29 mouse cellular contexts compared by ENCODE assay signal in the genomic region with DNA sequence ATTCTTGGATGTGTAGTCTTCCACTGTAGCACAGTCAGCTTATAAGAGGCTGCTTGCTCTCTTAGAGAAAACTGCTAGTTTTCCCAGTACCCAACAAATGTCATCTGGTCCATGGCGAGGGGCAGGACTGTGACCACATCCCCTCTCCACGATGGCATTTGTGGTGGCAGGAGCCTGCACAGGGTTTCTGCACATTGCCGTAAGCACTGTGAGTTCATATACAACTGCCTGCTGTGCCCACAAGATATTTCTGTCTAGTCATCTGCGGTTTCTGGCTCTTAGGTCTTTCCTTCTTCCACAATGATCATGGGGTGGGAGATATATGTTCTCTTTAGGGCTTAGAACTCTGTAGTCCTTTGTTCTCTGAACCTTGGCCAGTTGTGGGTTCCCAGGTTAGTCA. TPM values are rescaled to one million over a fixed set of nuclear protein-coding genes. Genes with fewer than 3 reads are reported as not detected.
"Had no signal": no experiment of that assay in that cellular context is flagged by ENCODE, and none has a peak within 500 bp of the region (broad histone marks: within the 10 kb centered on the region; RNA-seq: fewer than 3 reads in every experiment).

No protein-coding gene starts in this region.

- H3K9ac ChIP-seq: intestine, embryonic 15.5 days; limb, embryonic 13.5 days; liver, embryonic 12.5 days; liver, embryonic 15.5 days; lung, embryonic 15.5 days; midbrain, embryonic 12.5 days; midbrain, embryonic 15.5 days; neural tube, embryonic 13.5 days; stomach, embryonic 15.5 days had no signal

- DNase-seq: kidney, adult 11 months; kidney, adult 8-10 months; kidney, postnatal 14 days; kidney, postnatal 4 days; liver; lung, adult 18-20 months; lung, postnatal 10 days; lung, postnatal 36 days; right cerebral cortex, adult 18-20 months; right cerebral cortex, postnatal 14 days; right cerebral cortex, postnatal 4 days; thymus, postnatal 36 days had no signal

- H3K4me2 ChIP-seq: intestine, embryonic 15.5 days; limb, embryonic 13.5 days; liver, embryonic 12.5 days; liver, embryonic 15.5 days; lung, embryonic 15.5 days; midbrain, embryonic 12.5 days; midbrain, embryonic 15.5 days; neural tube, embryonic 13.5 days; stomach, embryonic 15.5 days had no signal

- H3K27ac ChIP-seq: intestine, embryonic 15.5 days; limb, embryonic 10.5 days; limb, embryonic 13.5 days; liver, embryonic 12.5 days; liver, embryonic 15.5 days; lung, embryonic 15.5 days; midbrain, embryonic 12.5 days; midbrain, embryonic 15.5 days; neural tube, embryonic 13.5 days; stomach, embryonic 15.5 days had no signal

- H3K27me3 ChIP-seq: intestine, embryonic 15.5 days; limb, embryonic 13.5 days; liver, embryonic 12.5 days; liver, embryonic 15.5 days; lung, embryonic 15.5 days; midbrain, embryonic 12.5 days; midbrain, embryonic 15.5 days; neural tube, embryonic 13.5 days; stomach, embryonic 15.5 days had no signal

- H3K4me1 ChIP-seq: intestine, embryonic 15.5 days; liver, embryonic 12.5 days; liver, embryonic 15.5 days; lung, embryonic 15.5 days; midbrain, embryonic 12.5 days; midbrain, embryonic 15.5 days; neural tube, embryonic 13.5 days; stomach, embryonic 15.5 days had no signal

- H3K9me3 ChIP-seq: intestine, embryonic 15.5 days; limb, embryonic 10.5 days; limb, embryonic 13.5 days; liver, embryonic 12.5 days; liver, embryonic 15.5 days; lung, embryonic 15.5 days; midbrain, embryonic 12.5 days; midbrain, embryonic 15.5 days; neural tube, embryonic 13.5 days; stomach, embryonic 15.5 days had no signal

- H3K36me3 ChIP-seq: intestine, embryonic 15.5 days; limb, embryonic 10.5 days; limb, embryonic 13.5 days; liver, embryonic 12.5 days; liver, embryonic 15.5 days; lung, embryonic 15.5 days; midbrain, embryonic 12.5 days; midbrain, embryonic 15.5 days; neural tube, embryonic 13.5 days; stomach, embryonic 15.5 days had no signal

- H3K4me3 ChIP-seq: intestine, embryonic 15.5 days; limb, embryonic 10.5 days; limb, embryonic 13.5 days; liver, embryonic 12.5 days; liver, embryonic 15.5 days; lung, embryonic 15.5 days; midbrain, embryonic 12.5 days; midbrain, embryonic 15.5 days; myocyte; neural tube, embryonic 13.5 days; stomach, embryonic 15.5 days had no signal

- ATAC-seq: intestine, embryonic 15.5 days; liver, embryonic 12.5 days; midbrain, embryonic 15.5 days had no signal

RNA-seq across cellular contexts. Expression of a gene that starts 19.9 kb away (rescaled TPM):
- total RNA-seq: layer of hippocampus, adult 18-20 months; layer of hippocampus, postnatal 14 days; left cerebral cortex, adult 8-10 months; left cerebral cortex, postnatal 14 days; monocyte, adult 5-6 weeks; neutrophil, adult 5-6 weeks had no signal
- polyA plus RNA-seq: intestine, embryonic 15.5 days; limb, embryonic 10.5 days; limb, embryonic 13.5 days; liver, embryonic 12.5 days; liver, embryonic 15.5 days; midbrain, embryonic 15.5 days; myocyte; neural tube, embryonic 13.5 days; stomach, embryonic 15.5 days had no signal
